Mouse (Mus musculus) lung, adult 2 months (tissue): Measurements from ENCODE around the gene Tcfl5. TPM values are rescaled to one million over a fixed set of nuclear protein-coding genes. Genes with fewer than 3 reads are reported as not detected.

Experiments used
- DNase-seq: peaks from one replicate; pipeline ENCODE4 v3.0.0; 2022
- H3K4me1 ChIP-seq: fragments of 200-500 bp; 2 replicates; pipeline ENCODE4 v1.6.1; 2011; ENCODE audit warnings: low read length; ENCODE audit not compliant: control insufficient read depth, insufficient read depth
- H3K4me3 ChIP-seq: fragments of 200-500 bp; replicated peaks from 2 replicates; pipeline ENCODE3; 2011; ENCODE audit warnings: low read depth, mild to moderate bottlenecking, control low read depth, low read length; ENCODE audit errors: extremely low read depth
- CTCF ChIP-seq: fragments of 200-500 bp; IDR thresholded peaks from 2 replicates; pipeline ENCODE4 v1.5.1; 2011; ENCODE audit warnings: mild to moderate bottlenecking, low read length, control low read depth; ENCODE audit not compliant: insufficient read depth
- POLR2A ChIP-seq: fragments of 200-500 bp; IDR thresholded peaks from 2 replicates; pipeline ENCODE4 v1.6.1; 2011; ENCODE audit warnings: low read depth, mild to moderate bottlenecking, control low read depth, low read length, borderline replicate concordance; ENCODE audit errors: extremely low read depth
- WGBS: fragments of 180-500 bp; shearing (Covaris S2); methylation state at CpG from one replicate; pipeline ENCODE4 v1.1.7; 2018; 5-methylcytosine and 5-hydroxymethylcytosine counted together
- polyA plus RNA-seq: library from polyadenylated mRNA; depleted of rRNA; stranded (reverse); fragments of >200 nt; gene quantifications from 2 replicates; pipeline ENCODE4 v1.2.3, GENCODE M21; 2012

The Tcfl5 gene
- polyA plus RNA-seq, 1 experiment, result 0.05 TPM

DNA sequence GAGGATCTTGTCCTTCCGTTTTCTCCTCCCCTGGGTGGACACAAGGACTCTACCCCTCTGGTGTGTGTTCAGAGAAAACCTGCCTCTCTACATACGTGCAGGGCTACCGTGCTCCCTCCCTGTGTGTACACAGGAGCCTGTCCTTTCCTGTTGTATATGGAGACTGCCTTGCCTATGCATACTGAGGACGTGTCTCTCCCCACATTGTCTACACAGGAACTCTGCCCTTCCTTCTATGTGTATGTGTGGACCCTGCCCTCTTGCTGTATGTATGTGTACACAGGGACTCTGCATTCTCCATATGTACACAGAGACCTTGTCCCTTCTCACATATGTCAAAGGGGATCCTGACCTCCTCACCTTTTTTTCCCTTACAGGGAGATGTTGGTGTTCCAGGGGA lies 32.2 kb downstream of the Tcfl5 start:
- 57% methylated on average over 4 of the region's 4 CpGs for WGBS
- H3K4me1 ChIP-seq, result no peaks in the 10 kb centered on the region
- no peak for DNase-seq
- TF ChIP-seq POLR2A (no peak), CTCF (no peak)
- H3K4me3 ChIP-seq, result no peak overlapping the region

DNA sequence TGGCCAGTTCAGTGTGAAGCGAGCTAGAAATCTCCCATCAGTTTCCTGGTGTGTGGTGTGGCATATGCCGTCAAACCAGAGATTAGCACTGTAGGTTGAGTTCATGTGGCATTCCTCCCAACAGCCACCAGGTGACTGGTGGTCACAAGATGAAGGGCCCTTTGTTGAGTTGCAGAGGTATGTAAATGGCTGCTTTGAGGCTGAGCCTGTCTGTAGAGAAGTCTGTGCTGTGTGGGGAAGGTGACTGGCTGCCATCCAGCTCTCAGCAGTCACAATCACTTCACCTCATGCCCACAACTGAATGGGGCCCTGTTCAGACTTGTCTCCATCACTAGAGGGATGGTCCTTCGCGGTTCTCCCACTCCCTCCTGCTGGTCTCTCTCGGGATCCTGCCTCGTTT lies 37.7 kb downstream of the Tcfl5 start:
- TF ChIP-seq POLR2A, result no peak
- TF ChIP-seq CTCF, result no peak
- Histone ChIP-seq H3K4me1 (0 out of 2 replicates have a peak, but pooled peaks cover 2% of the 10 kb centered on the region), H3K4me3 (no peak overlapping the region)
- WGBS, result 49% methylated on average over 6 of the region's 6 CpGs
- DNase-seq, result no peak

DNA sequence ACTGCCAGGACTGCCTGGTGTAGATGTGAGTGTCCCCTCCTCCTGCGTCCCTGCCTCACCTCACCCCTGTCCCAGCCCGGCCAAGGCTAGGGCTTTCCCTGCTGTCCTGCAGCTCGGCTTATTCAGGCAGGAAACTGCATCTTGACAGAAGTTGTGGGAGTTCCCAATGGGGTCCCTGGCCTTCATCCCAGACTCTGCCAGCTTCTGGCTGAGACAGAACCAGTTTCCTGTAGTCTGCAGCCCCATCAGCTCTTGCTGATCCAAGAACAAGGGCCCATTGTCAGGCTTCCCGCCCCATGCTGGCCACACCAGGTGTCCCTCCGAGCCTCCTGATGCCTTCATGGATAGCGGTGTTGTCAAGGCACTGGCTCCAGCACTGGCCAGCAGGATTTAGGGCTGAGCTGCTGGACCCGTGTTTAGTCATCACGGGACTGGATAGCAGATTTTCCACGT lies 41.9 kb downstream of the Tcfl5 start:
- 15% methylated on average over 9 of the region's 9 CpGs for WGBS
- no peak for TF ChIP-seq CTCF
- no peak for TF ChIP-seq POLR2A
- no peak for DNase-seq

DNA sequence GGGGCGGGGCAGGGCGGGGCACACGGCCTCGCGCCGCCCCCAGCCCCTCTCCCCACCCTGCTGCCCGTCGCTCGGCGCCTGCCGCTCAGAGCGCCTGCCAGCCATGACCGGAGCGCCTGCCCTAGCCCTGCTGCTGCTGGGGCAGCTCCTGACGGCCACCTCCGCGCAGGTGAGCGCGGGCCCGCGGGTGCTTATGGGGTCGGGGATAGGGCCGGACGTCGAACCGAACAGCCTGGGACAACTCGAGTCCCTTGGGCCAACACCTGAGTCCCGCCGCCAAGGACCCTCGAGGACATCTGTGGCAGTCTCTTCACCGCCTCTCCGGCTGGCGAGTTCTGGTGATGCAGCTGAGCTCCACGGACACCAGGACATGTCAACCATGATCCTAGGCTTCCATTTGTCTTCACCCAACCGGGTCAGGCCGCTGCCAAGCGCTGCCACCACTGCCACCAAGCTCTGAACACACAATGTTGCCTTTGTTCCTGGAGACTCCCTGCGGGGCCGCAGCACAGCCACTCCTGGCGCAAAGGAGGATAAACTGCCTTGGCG lies 44.3 kb downstream of the Tcfl5 start:
- H3K4me3 ChIP-seq, result no peak overlapping the region
- WGBS, result 17% methylated on average over 39 of the region's 41 CpGs
- TF ChIP-seq CTCF (no peak), POLR2A (no peak)

More for the DNA sequence above, 41.9 kb downstream of the Tcfl5 start:
- Histone ChIP-seq H3K4me3 (no peak overlapping the region), H3K4me1 (0 out of 2 replicates have a peak, but pooled peaks cover 2% of the 10 kb centered on the region)

DNA sequence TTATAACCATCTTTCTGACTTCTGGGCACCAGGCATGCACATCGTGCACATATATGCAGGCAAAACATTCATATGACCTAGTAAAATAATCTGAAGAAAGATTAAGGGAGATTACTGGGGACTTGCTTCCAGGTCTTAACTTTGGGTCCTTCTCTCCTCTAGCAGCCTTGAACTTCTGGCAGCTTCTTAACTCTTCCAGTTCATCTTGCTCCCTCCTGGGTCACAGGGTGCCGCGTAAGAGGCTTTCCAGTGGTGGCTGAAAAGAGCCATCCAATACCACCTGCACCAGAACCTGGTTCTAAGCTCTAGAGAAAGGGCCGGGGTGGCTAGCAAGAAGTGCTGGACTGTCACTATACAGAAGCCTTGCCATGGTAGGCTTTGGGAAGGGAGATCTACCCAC lies 45.0 kb downstream of the Tcfl5 start, which contains the start of gene Col9a3:
Gene Col9a3 (plus strand): TSS at position 301 of the 400 bp plus-strand sequence.
- H3K4me3 ChIP-seq, result no peak within 1 kb of the TSS
- H3K4me1 ChIP-seq, result 0 out of 2 replicates have a peak, but pooled peaks cover 2% of the 10 kb centered on the region
- WGBS, result 48% methylated on average over 4 of the region's 4 CpGs
- TF ChIP-seq POLR2A (no peak), CTCF (no peak)
- no peak for DNase-seq

More for the DNA sequence above, 44.3 kb downstream of the Tcfl5 start:
- DNase-seq, result no peak
- 0 out of 2 replicates have a peak, but pooled peaks cover 2% of the 10 kb centered on the region for H3K4me1 ChIP-seq

DNA sequence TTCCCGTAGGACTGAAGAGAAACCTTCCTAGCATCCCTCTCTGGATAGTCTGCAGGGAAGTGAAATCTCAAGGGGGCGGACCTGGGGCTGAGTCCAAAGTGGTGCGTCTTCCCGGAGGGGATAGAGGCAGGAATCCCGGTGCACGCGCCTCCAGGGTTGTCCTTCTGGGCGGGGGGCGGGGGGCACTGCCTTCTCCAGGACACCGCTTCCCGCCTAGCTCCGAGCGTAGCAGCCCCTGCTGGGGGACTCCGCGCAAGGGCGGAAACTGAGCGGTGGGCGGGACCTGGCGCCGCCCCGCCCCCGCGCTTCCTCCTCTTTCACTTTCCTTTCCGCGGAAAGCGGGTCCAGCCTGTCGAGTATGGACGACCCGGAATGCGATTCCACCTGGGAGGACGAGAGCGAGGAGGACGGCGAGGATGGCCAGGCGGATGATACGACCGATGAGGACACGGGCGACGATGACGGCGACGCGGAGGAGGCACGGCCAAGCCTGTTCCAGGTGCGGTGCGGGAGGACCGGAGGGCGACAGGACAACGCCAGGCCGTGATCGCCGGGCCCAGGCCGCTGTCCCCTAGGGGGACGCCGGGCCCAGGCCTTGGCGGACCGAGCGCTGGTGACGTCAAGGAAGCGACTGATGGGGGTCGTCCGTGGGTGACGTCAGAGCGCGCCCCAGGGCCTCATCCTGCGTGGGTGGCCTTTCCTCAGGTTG lies 53.2 kb downstream of the Tcfl5 start, which contains the start of gene Ogfr:
Gene Ogfr (plus strand): TSS at position 123 of the 709 bp plus-strand sequence.
- WGBS, result under 1% methylated on average over 67 of the region's 67 CpGs
- DNase-seq, result peak; percentile 85
- peaks cover 5% of the 10 kb centered on the region; the same call in 1 of the 2 replicates for H3K4me1 ChIP-seq
- TF ChIP-seq CTCF (no peak), POLR2A (peak; percentile 80; the same call in 1 of the 2 replicates)
- peak within 1 kb of the TSS; percentile 100 for H3K4me3 ChIP-seq

DNA sequence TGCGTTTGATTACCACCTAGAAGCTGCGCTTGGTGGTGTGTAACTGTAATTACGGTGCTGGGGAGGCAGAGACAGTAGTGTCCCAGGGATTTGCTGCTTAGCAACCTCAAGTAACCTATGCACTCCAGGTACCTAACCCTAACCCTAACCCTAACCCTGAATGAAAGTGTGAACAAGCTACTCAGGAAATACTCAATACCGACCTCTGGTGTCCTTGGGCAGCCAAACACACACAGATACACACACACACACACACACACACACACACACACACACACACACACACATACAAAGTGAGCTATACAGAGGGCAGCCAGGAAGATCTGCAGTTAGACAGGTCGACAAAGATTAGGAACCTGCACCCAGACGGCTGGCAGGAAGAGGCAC lies 53.8 kb downstream of the Tcfl5 start:
- DNase-seq, result no peak
- Histone ChIP-seq H3K4me3 (peak overlapping the region; percentile 100), H3K4me1 (peaks cover 8% of the 10 kb centered on the region; the same call in 1 of the 2 replicates)
- TF ChIP-seq POLR2A (no peak), CTCF (no peak)
- 47% methylated on average over 6 of the region's 6 CpGs for WGBS

DNA sequence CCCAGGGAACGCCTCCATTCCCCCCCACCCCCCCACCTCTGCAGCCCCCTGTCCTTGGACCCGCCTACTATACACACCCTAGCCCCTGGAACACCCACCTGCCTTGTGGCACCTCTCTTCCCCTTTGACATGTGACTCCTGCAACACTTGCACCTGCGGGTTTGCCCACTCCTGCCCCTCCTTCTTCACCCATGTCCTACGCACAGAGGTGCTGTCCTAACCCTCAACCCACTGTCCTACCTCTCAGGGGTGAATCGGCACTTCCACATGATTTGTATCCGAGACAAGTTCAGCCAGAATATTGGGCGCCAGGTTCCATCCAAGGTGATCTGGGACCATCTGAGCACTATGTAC lies 59.4 kb downstream of the Tcfl5 start:
- H3K4me3 ChIP-seq, result peak overlapping the region; percentile 84
- TF ChIP-seq POLR2A (no peak), CTCF (no peak)
- DNase-seq, result no peak
- H3K4me1 ChIP-seq, result peaks cover 12% of the 10 kb centered on the region
- WGBS, result 12% methylated on average over 7 of the region's 7 CpGs

DNA sequence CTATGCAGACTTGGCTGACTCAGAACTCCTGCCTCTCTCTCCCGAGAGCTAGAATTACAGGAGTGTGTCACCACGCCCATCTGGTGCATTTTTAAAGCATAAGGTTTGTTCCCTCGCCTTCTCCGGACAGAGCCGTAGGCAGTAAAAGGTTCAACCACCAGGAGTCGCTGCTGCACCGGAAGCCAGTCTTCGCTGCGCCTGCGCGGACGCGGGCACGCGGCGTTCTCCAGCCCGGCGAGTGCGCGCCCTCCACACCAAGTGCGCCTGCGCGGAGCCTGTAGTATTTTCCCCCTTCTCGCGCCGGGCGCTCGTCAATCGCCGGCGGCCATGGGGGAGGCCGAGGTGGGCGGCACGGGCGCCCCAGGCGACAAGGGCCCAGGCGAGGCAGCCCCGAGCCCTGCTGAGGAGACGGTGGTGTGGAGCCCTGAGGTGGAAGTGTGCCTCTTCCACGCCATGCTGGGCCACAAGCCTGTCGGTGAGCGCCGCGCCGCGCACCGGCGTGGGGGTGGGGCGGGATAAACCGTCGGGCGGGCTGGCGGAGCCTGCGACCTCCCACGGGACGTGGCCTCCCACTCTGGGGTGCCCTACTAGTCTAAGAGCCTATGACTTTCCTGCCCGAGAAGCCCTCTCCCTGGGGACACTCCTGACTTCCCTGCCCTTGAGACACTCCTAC lies 59.9 kb downstream of the Tcfl5 start:
- under 1% methylated on average over 57 of the region's 57 CpGs for WGBS

More for the DNA sequence above, 59.9 kb downstream of the Tcfl5 start:
- TF ChIP-seq POLR2A (peak; percentile 66; the same call in 1 of the 2 replicates), CTCF (peak; percentile 86)
- Histone ChIP-seq H3K4me3 (peak overlapping the region; percentile 84), H3K4me1 (peaks cover 12% of the 10 kb centered on the region)
- peak; percentile 98 for DNase-seq
